Mouse (Mus musculus): ENCODE data around the gene Gsg1l2.

The Gsg1l2 gene

GRCm38 (mm10) chr11:67774379-67774778, at the start of gene Gsg1l2:
Gsg1l2 (plus strand) TSS chr11:67774608.
- DNase-seq: no peak

DNA sequence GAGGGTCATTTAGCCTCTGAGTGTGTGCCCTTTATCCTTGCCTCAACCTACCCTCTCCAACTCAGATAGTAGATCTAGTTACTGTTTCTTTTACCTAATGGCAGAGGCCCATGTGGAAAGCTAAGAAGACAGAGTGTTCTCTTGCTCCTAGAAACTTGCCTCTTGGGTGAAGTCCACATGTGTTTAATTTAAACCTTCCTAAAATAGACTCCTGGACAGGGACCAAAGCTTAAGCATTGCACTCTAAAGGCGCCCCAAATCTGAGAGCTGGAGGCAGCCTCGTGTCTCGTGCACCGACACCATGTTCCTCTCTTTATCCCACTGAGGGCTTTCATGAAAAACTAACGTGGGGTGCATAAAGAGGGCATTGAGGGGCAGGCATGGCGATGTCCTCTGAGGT, 47.3 kb upstream of the Gsg1l2 start:
- DNase-seq: no peak

DNA sequence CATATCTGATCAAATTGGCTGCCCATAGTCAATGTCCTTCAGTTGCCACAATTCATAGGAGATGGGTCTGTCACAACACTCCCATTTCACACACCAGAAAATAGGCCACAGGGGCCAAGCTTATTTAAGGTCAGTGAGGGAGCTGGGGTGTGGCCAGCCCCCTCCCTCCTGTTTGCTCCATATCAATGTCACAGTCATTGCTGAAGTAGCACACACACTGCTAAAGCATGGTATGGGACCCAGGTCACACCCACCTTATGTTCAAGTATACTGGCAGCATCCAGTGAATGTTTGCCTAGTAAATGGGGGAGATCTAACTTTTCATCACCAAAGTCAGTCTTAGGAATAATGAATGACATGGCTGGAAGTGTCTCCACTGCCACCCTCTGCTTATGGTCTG, 45.7 kb upstream of the Gsg1l2 start:
- no peak for DNase-seq

GRCm38 (mm10) chr11:67731056-67731455, 43.4 kb upstream of the Gsg1l2 start:
- DNase-seq: no peak

- no peak for DNase-seq
Observed at GRCm38 (mm10) chr11:67733726-67734125, 40.7 kb upstream of the Gsg1l2 start.

GRCm38 (mm10) chr11:67734597-67734996, 39.8 kb upstream of the Gsg1l2 start:
- no peak for DNase-seq

- no peak for DNase-seq
Observed at GRCm38 (mm10) chr11:67738345-67738744, 36.1 kb upstream of the Gsg1l2 start.

GRCm38 (mm10) chr11:67738846-67739490, 35.4 kb upstream of the Gsg1l2 start:
- DNase-seq: no peak

DNA sequence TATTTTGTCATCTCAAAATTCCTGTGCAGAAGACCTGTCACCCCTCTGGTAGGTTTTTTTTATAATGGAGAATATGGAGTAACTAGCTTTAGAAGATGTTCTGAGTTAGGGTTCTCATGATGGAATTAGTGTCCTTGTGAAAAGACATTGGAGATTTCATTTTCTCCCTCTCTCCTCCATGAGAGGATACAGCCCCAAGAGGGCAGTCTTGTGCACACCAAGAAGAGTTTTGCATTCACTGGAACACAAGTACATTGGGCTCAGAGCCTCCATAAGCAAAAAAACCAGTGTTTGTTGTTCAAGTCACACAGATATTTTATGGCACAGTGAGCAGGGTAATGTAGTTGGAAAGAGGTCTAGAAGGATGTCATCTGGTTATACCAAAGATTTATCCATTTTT, 32.8 kb upstream of the Gsg1l2 start:
- no peak for DNase-seq

- DNase-seq: no peak
Observed at GRCm38 (mm10) chr11:67756287-67756686, 18.1 kb upstream of the Gsg1l2 start.

DNA sequence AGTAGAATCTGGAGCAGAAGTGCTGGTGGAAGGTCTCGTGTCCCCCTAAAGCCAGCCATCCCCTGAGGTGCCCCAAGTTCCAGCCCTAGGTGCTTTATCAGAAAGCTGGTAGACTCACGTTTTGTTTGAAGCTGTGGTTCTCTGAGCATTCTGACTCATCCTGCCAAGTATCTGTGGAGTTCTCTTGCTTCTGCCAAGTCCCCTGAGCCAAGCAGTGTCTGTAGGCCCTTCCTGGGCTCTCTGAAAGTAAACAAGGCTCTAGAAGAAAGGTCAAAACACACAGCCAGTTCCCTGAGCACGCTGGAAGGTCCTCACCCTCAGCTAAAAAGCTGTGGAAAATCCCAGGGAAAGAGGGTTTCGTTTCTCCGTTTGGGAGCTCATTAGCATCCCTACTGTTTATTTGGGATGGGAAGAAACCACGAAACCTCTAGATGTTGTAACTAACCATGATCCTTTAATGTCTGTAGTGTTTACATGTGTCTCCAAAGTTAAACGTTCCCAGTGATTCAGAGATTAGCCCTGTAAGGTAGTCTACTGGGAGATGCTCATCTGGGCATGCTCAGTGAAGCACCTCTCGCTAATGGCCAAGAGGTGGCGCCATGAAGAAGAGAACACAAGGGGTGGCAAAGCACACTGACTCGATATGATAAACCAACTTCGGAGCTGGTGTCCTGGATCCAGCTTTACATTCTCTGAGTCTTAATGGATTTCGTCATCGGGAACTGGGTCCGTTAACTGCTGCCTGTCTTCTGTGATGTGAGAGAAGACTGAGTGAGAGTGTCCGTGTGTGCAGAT, 16.8 kb upstream of the Gsg1l2 start:
- DNase-seq: no peak

DNA sequence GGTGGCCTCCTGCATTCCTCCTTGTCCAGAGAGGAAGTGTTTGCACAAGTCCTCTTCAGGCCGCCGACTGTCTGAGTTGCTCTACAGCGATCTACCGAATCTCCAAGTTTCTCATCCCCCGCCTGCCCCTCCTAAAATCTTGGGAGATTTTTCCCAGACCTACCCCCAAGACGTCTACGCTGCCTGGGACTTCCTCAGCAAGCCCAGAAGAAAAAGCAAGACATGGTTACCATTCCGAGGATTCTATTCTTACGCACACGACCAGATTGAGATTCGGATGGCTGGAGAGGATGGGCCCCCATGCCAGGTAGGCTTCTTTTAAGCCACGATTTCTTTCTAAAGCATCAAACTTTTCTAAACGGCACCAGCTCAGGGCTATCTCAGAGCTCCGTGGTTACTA, 3.4 kb upstream of the Gsg1l2 start, which contains the start of gene Glp2r:
Glp2r (minus strand) TSS at position 101 of the 400 bp plus-strand sequence.
- no peak for DNase-seq

GRCm38 (mm10) chr11:67771691-67772090, 2.7 kb upstream of the Gsg1l2 start:
- no peak for DNase-seq

GRCm38 (mm10) chr11:67772577-67772976, 1.8 kb upstream of the Gsg1l2 start:
- DNase-seq: no peak

- no peak for DNase-seq
Observed at GRCm38 (mm10) chr11:67790182-67790581, 15.8 kb downstream of the Gsg1l2 start.

- no peak for DNase-seq
Observed at GRCm38 (mm10) chr11:67797931-67798330, 23.5 kb downstream of the Gsg1l2 start, which contains the start of gene Dhrs7c. Dhrs7c (plus strand) TSS chr11:67798187.

DNA sequence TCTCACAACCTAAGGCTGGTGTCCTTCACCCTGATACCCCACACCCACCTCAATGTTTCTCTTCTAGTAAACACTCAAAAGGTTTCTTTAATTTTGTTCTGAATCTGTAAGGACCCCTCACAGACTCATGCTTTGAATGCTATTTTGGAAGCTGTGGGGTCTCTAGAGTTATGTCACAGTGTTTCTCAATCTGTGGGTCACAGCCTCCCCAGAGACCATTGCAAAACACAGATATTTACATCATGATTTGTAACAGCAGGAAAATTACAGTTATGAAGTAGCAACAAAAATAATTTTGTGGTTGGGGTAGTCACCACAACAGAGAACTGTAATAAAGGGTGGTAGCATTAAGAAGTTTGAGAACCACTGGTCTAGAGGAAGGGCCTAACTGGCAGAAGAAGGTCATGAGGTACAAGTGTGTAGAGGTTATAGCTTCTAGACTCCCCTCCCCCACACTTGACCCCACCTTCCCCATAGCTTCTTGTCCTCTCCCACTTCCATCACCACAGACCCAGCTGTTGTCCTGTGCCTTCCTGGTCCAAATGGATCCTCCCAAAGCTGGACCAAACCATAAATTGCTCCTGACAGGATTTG, 25.8 kb downstream of the Gsg1l2 start:
- DNase-seq: no peak

DNA sequence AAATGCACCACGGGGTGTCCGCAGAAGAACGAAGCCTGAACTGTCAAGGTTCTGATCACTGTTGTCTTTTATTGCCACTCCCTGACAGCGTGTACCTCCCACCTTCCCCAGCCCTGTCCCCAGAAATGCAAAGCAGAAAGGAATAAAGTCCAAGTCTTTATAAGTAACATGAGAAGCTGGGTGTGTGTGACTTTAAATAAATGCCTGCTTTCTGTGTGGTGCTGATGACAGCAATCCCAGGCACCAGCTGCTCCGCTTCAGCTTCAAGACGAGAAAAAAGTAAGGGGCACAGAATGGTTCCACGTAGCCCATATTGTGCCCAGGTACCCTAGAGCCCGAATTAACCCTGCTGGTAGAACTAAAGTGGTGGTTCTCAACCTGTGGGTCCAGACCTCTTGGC, 26.8 kb downstream of the Gsg1l2 start:
- DNase-seq: no peak

- peak; percentile 8 for DNase-seq
Observed at GRCm38 (mm10) chr11:67805538-67805937, 31.1 kb downstream of the Gsg1l2 start.

GRCm38 (mm10) chr11:67806832-67807597, 32.6 kb downstream of the Gsg1l2 start:
- DNase-seq: no peak

- DNase-seq: no peak
Observed at GRCm38 (mm10) chr11:67808051-67808450, 33.6 kb downstream of the Gsg1l2 start.

DNA sequence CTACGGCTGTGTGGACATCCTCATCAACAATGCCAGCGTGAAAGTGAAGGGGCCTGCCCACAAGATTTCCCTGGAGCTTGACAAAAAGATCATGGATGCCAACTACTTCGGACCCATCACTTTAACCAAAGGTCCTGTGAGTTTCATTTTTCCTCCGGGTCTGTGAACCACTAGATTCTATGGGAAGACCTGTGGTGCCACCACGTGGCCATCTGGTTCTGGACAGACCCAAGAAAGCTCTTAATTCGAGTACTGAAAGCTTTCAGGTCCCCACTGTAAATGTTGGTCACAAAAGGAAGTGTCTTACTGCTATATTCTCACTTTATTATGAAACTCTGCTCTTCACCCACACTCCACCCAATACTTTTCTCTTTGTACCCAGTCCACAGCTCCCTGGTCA, 37.1 kb downstream of the Gsg1l2 start:
- DNase-seq: no peak

DNA sequence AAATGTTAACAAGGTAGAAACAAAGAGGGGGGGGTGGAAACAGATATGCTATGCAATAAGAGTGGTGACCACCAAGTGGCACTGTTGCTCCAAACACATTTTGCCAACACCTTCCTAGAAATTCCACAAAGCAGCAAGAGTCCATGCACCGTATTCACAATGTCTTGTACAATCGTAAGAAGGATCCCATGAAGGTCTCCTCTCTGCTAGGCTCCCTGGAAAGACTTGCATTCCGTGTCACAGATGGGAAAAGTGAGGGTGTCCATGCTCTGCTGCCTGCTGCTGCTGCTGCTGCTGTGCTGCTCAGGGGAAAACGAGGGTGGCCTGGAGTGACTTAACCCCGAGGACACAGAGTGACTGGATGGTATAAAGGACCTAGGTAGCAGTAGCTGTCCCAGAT, 45.2 kb downstream of the Gsg1l2 start:
- DNase-seq: no peak
